Mouse (Mus musculus): ENCODE measurements around the gene Myh8. TPM values are rescaled to one million over a fixed set of nuclear protein-coding genes. Genes with fewer than 3 reads are reported as not detected.

Gene Myh8
- not detected for polyA plus RNA-seq (2017; shearing (Covaris generic))

DNA sequence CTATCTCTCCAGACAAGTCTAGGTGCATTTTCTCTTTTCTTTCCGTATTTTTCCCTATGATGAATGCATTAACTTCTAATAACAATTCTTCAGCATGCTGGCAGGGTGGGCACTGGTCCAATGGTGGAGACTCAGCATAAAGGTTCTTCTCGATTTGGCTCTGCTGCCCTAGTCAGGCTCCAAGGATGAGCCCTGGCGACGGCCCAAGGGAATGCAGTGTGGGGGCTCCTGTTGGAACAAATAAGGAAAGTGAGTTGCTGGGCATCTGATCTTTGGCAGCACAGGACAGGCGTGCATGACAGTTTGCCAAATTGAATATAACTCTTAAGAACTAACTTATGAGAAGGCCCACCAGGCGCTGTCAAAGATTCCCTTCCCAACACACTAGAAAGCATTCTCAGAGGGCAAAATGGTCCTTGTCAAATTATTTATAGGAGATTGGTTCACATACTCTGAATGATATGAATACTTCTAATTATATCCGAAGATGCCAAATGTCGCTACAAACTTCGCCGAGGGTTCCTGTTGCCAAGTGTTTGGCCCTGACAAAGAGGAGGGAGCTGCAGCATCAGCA is at the start of gene Myh8:
Gene Myh8 (plus strand): TSS at position 524 of the 574 bp plus-strand sequence.
- ATAC-seq, result no peak

DNA sequence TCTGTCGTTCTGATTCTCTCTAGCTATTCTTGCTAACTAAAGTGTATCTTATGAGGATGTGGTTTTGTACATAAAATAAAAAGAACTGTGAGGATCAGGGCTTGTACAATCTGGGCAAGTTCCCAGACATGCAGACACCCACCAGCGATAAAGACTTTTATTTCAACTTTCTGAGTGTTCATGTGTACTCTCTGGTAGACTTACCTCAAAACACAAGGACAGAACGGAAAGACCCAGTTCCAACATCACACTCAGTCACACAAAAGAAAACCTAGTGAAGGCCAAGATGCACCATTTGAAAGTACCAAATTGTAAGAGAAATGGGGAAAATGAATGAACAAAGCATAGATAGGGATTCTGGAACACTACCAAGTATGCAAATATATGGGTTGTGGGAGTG is 48.2 kb upstream of the Myh8 start:
- no peak for ATAC-seq

DNA sequence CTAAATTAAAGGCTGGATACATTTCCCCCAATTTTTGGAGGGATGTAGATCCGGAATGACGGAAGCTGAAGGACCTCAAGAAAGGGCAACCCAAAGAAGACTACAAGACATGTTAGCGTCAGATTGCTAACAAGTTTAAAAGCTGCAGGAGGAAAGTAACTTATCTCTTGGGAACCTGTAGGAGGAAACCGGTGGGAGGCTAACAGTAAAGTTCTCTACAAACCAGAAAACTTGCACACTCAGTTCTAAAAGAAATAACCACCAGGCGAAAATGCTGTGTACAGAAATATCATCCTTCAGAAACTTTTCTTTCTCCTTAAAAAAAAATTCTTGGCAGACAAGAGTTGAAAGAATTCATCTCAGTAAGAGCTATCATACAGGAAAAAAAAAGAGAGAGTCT is 47.8 kb upstream of the Myh8 start:
- ATAC-seq, result no peak

DNA sequence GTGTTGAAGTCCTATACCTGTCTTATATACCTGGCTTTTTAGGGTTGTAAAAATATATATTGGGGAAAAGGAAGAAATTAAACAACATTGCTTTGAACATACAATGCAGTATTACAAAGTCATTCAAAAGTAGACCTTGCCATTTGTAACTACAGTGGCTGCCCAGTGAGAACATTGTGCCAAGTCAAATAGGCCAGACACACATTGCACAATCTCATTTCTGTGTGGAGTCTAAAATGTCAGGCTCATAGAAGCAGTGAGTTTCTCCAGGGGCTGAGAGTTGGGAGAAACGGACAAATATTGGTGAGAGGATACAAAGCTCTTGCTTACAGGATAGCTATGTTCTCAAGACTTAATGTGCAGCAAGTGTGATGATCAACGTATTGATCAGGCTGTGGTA is 47.0 kb upstream of the Myh8 start:
- ATAC-seq, result no peak

DNA sequence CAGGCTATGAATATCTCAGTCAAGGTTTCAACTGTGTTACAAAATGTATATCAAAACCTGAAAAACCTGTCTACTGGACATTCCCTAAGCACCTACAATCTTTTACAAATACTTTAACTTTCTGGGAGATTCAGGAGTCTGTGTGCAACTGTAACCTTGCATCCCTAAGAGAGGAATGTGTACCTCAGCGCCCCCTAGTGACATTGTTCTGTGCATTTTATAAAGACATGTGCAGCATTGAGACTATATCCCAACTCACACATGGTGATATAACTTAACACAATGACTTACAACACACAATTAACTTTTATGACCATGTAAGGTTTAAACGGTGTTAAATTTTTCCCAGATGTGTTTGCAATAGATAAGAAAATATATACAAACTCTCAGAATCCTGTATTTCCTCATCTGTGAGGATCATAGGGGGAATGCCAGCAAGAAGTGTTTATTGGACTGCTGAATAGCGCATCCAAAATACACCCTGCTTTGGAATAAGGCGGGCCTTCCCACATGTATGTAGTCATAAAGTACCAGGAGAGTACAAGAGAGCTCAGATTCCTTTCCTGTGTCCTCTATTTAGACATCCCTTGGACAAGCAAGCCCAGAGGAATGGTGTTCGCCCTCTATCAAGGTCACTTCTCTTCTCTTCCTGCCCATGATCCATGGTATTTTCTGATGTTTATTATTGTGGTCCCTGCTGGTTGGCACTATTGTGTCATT is 41.1 kb upstream of the Myh8 start:
- no peak for ATAC-seq

DNA sequence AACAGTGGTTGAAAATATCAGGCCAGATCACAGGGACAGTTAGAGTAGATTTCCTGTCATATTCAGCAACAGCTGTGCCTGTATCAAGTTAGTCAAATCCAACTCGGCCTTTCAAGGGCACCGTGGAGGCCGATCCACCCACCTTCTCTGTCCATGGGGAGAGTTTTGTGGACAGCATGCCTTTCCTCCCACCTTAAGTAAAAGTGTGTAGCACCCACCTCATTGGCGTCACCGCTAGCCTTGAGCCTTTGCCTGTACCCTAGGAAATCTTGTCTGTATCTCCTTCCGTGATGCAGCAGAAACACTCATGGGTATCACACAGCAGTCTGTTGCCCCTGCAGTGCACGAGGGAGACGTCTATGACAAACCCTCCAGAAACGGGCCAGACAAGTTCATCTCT is 40.1 kb upstream of the Myh8 start:
- no peak for ATAC-seq

DNA sequence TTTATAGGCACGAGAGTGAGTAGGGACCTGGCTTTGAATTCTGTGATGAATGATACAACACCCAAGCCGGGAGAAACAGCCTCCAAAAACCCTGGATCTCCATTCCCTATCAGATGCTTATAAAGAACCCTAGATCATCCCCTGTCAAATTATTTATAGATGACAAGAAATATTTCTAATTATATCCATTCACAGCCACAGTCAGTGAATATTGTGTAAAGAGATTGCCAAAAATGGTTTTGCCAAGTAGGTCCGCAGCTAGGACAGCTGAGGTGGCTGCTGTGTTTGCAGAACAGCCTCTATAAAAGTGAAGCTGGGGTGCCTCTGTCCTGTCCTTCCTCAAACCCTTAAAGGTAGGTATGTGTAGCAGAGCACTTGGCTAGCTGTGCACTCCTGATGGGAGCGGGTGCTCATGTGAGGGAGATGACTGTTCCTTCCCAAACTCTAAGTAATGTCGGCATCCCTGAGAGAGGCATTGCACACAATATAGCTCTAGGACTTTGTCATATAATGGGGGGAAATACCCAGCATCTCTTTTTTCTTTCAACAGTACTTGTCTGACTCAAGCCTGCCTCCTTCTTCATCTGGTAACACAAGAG is 39.3 kb upstream of the Myh8 start, which contains the start of gene Myh4:
Gene Myh4 (plus strand): TSS at position 549 of the 599 bp plus-strand sequence.
- ATAC-seq, result no peak

DNA sequence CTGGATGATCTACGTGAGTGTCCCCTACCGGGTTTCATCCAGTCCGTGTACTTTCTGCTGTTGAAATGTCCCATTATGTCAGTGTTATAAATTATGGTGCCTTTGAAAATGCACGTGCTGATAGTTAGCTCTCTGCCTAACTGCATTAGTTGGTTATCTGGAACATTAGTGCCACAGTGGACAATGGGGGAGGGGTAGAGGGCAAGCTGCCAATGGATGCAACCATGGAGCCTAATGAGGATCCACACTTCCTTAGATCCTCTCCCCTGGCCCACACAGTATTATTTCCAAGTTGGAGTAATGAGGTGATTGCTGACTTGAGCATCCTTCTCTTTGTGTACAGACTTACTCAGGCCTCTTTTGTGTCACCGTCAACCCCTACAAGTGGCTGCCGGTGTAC is 35.9 kb upstream of the Myh8 start:
- ATAC-seq, result no peak

DNA sequence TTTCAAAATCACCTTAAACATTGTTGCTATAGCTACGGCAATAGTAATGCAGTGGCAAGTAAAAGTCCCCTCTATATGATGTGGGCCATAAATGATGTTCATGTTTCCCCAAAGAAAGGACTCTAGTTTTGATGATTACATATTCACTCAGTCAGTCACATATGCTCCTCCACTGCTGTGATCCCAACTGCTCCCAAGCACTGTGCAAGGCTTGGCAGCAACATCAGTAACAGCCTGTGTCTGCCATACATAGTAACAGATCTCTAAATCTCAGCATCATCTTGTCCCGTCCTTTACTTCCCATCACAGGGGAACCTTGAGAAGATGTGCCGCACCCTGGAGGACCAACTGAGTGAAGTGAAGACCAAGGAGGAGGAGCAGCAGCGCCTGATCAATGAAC is 23.2 kb upstream of the Myh8 start:
- no peak for ATAC-seq

DNA sequence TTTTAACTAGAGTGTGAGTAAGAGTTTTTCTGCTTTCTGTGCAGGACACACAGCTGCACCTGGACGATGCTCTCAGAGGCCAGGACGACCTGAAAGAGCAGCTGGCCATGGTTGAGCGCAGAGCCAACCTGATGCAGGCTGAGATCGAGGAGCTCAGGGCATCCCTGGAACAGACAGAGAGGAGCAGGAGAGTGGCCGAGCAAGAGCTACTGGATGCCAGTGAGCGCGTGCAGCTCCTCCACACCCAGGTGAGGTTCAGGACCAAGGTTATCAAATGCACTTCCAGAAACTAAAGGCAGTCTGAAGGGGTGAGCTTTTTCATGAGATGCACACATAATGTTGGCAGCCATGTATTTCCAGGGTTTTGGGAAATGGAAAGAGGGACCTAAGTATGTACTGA is 19.9 kb upstream of the Myh8 start:
- no peak for ATAC-seq

DNA sequence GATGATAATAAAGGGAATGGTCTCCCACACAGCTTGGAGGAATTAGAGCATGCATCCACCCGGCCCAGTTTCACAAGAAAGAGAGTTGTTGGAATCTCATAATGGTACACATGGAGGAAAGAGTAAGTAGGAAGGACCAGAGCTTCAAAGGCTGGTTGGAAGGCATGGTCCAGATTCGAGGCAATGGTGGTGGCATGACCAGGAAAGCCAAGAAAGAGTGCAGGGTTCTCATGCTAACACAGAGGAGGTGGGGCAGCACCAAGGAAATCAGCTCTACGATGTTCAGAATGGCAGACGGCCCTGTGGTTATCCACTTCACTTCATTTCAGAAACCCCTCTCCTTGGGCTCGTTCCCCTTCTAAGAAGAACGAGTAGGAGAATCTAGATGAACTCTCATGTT is 16.0 kb upstream of the Myh8 start:
- no peak for ATAC-seq

DNA sequence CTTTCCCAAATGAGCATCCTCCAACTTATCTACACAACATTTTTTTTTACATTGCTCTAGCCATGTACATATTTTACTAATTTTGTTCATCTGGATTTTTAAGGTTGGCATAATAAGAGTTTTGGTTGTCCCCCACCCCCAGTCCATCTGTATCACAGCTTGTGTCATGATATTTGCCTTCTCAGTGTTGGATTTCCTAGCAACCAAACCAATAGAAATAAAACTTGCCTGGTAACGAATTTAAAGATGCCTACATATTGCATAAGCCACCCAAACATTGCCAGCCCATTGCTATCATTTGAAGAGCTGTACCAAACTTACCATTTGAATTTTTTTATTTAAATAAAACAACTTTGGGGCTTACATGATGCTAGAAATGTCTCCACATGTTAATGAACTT is 16.5 kb downstream of the Myh8 start:
- ATAC-seq, result no peak

DNA sequence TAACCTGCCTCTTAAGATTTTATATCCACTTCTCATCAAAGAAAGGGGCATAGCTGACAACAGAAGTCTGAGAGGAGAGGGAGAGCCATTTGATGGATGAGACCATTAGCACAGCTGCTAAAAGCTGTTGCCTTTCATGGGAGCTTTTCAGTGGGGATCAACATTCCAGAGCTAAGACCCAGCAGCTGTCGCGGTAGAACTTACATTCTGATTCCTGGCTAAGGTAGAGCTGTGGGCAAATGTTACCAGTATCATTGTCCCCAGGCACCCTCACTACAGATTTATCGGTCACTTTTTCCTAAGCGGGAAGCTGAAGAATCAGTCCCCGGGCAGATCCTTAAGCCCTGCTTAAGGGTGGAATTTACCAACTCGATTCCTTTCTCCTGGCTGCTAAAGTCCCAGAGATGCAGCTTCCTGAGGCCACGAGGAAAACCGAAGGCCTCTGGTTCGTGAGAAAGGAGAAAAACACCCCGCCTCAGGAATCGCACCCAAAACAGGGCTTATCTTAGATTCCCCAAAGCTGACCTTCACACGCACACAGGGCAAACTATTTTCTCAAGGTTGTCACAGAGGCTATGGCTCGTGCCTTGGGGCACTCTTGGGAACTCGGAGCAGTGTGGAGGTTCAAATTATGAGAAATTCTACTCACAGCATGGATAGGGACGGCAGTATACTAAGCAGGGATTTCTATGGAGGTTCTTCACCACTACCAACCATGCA is 37.0 kb downstream of the Myh8 start:
- no peak for ATAC-seq

DNA sequence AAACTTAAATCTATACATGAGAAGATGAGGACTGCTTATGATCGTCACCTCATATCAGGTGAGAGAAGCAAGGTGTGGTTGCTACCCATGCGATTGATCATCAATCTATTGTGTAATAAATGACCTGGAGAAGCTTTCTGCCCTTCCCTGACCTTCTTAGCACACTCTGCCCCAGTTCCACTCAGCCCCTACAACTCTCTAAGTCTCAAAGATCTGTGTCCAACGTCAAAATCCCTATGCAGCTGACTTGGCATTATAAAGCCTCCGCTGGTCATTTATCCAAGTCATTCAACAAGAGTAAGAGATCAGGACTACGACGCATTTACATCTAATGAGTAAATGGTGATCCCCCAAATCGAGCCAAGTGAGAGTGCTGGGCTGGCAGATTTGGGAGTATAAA is 44.4 kb downstream of the Myh8 start, which contains the start of gene Myh13:
Gene Myh13 (plus strand): TSS at position 301 of the 400 bp plus-strand sequence.
- no peak for ATAC-seq

DNA sequence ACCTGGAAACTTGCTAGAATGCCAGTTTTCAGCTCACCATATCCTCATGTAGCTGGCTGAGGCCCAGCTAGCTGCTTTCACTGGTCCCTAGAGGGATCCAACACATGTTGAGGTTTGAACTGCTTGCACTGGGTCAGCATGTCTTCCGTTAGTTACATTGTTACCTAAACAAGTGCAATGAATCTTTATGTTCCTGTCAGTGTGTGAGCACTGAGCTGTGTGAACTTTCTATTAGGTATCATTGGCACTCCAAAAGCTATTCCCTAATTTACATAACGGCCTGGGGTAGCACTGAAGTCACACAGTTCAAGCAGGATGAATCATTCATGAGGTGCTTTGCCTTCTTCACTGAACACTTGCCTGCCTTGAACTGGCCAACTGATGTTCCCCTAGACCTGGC is 49.6 kb downstream of the Myh8 start:
- no peak for ATAC-seq

DNA sequence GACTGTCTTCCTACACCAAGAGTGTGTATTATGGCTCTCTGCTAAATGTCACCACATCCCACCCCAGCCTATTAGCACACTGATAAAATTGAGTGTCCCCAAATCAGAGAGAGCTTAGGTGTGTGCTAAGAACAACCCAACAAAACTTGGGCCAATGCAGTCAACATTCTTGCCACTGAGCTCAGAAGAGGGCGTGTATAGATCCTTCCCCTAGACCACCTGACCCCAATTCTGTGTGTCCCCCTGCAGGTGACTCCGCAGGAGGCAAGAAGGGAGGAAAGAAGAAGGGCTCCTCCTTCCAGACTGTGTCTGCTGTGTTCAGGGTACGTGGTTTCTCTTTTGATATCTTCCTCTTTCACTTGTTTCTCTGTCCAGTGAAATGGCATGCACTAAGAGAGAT is 67.6 kb downstream of the Myh8 start:
- no peak for ATAC-seq

DNA sequence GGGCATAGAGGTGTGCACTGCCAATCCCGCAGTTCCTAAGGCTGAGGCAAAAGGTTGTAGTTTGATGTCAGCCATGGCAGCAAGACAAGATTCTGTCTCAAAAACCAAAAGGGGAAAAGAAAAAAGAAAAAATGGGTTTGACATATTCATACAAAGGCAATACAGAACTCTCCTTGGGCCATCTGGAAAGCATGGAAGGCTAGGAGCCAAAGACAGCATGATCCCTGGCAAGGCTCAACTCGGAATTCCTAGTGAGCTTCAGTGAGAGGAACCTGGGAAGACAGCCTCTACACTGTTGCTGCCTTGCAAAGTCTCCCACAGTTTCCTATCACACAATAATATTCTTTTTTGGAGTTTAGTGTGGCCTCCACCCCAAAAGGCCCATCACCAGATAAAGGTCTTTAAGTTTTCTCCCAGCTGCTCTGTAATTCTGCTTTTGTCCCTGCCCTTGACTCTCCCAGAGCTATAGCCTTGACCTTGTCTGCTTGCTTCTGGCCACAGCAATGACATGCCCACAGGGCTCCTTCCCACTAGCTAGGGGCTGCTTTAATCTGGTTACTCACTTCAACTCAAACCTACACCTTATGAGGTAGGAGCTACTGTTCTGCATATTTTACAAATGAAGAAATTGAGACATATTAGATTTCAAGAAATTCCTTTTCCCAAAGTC is 68.4 kb downstream of the Myh8 start:
- no peak for ATAC-seq

DNA sequence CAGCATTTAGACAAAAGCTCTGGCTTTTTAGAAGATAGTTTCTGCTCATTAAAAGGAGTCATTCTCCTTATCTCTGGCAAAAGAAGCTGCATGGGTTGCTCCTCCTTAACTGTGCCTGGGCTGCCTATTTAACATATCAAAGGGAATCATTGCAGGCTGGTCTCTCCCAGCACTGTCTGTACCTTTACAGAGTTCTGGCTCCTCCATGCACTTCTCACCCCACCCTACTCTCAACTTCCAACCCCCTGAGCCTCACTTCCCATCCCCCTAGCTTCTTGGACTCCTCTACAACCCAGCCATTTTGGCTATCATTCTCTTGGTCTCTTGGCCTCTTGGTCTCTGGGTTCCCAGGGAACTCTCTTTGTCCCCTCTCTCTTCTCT is 68.9 kb downstream of the Myh8 start:
- no peak for ATAC-seq

DNA sequence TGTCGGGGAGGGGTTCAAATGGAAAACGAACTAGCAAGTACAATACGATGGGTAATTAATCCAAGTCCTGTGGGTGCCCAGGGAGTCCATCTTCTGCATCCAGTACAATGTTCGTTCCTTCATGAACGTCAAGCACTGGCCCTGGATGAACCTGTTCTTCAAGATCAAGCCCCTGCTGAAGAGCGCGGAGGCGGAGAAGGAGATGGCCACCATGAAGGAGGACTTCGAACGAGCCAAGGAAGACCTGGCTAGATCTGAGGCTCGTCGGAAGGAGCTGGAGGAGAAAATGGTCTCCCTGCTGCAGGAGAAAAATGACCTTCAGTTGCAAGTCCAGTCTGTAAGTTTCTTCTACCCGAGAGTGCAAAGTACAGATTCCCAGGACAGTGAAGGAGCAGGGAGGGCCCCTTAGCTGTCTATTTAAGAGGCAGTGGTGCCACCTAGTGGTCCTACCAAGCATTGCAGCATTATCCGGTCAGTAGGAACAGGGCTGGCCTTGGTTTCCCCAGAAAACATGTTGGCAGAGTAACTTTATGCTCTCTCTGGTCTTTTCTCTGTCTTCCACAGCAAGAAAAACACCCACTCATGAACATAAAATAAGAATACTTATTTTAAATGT is 73.3 kb downstream of the Myh8 start:
- ATAC-seq, result no peak

DNA sequence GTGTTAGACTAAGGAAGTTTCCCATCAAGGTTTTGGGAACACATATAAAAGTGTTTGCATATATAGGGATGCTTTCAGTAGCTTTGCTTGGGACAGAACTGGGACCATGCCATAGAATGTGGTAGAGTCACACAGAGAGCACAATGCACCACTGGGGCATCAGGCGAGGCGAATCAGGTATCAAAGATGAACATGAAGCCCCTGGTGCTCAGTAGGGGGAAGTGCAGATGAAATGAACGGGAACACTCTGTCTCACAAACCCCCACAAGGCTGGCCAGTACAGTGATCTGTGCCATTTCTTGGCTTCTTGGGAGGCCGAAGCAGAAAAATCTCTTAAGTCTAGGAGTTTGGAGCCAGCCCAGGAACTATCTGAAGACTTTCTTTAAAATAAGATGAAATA is 76.1 kb downstream of the Myh8 start:
- no peak for ATAC-seq

DNA sequence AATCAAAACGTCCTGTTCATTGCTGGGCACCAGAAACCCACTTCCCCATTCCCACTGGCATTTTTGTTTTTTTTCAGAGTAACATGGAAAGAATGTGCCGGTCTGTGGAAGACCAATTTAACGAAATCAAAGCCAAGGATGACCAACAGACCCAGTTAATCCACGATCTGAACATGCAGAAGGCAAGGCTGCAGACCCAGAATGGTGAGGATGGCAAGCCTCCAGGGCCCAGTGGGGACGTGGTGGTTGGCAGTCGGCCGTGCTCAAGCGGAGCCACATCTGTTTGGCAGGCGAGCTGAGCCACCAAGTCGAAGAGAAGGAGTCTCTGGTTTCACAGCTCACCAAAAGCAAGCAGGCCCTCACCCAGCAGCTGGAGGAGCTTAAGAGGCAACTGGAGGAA is 81.1 kb downstream of the Myh8 start:
- ATAC-seq, result no peak

Data from inflammation-experienced regulatory T-cells, adult 6 months (primary cell).